Mouse (Mus musculus): Measurements from ENCODE around the gene Zfp648. TPM values are rescaled to one million over a fixed set of nuclear protein-coding genes. Genes with fewer than 3 reads are reported as not detected.

Gene Zfp648
- polyA plus RNA-seq, 1 experiment from 2014 or later: 0.11 TPM

DNA sequence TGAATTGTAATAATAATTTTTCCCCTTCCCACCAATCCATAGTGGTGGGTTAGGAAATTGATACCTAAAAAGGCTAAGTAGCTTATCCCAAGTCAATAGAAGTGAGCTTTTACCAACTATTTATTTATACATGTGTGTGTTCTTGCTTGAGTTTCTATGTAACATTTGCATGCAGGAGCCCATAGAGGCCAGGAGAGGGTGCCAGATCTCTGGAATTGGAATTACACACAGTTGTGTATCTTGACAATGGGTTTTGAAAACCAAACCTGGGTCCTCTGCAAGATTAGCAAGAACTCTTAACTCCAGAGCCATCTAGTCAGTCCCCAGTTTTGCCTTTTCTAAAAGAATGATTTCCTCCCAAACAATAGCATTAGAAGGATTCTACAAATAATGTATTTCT, 37.9 kb downstream of the Zfp648 start:
- no peak overlapping the region for H3K9ac ChIP-seq (ENCODE audit: low read depth, low read length)
- no peak overlapping the region for H3K4me3 ChIP-seq (ENCODE audit: low read depth, low read length)
- ATAC-seq (ENCODE audit: low FRiP score) (no peak), DNase-seq (ENCODE audit: low spot score) (peak; percentile 11)
- H3K9me3 ChIP-seq (ENCODE audit: control insufficient read depth, low read length): no peaks in the 10 kb centered on the region
- H3K36me3 ChIP-seq (ENCODE audit: control insufficient read depth, insufficient read depth, low read length): no peaks in the 10 kb centered on the region
- no peaks in the 10 kb centered on the region for H3K27me3 ChIP-seq (ENCODE audit: control insufficient read depth, insufficient read depth, low read length)
- no peak overlapping the region for H3K27ac ChIP-seq (ENCODE audit: low read depth, low read length)
- no peaks in the 10 kb centered on the region for H3K4me1 ChIP-seq (replicated peaks; ENCODE audit: control insufficient read depth, insufficient read depth, low read length)
- H3K4me2 ChIP-seq (replicated peaks; ENCODE audit: low read depth, low read length): no peak overlapping the region

DNA sequence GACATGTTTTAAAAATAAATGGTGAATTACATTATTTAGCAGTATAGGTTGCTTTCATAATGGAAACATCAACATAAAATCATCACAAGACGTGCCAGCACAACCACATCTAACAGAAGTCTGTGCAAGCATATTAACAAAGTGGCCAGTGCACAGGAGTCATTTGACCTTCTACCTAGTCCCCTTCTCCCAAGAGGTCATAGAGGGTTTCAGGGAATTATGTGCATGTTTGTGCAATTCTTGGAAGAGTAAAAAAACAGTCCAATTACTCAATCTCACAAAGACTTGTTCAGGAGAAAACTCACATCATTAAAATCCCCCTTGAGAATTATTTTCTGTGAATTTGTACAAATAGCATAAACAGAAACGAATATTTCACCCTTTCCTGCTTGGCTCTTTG, 50.2 kb downstream of the Zfp648 start:
- Histone ChIP-seq H3K4me3 (ENCODE audit: low read depth, low read length) (no peak overlapping the region), H3K4me1 (replicated peaks; ENCODE audit: control insufficient read depth, insufficient read depth, low read length) (no peaks in the 10 kb centered on the region), H3K9ac (ENCODE audit: low read depth, low read length) (no peak overlapping the region), H3K4me2 (replicated peaks; ENCODE audit: low read depth, low read length) (no peak overlapping the region), H3K27ac (ENCODE audit: low read depth, low read length) (no peak overlapping the region), H3K27me3 (ENCODE audit: control insufficient read depth, insufficient read depth, low read length) (no peaks in the 10 kb centered on the region), H3K36me3 (ENCODE audit: control insufficient read depth, insufficient read depth, low read length) (no peaks in the 10 kb centered on the region), H3K9me3 (ENCODE audit: control insufficient read depth, low read length) (no peaks in the 10 kb centered on the region)
- WGBS: 71% methylated on average over 2 of the region's 2 CpGs
- ATAC-seq (ENCODE audit: low FRiP score) (no peak), DNase-seq (ENCODE audit: low spot score) (no peak)

DNA sequence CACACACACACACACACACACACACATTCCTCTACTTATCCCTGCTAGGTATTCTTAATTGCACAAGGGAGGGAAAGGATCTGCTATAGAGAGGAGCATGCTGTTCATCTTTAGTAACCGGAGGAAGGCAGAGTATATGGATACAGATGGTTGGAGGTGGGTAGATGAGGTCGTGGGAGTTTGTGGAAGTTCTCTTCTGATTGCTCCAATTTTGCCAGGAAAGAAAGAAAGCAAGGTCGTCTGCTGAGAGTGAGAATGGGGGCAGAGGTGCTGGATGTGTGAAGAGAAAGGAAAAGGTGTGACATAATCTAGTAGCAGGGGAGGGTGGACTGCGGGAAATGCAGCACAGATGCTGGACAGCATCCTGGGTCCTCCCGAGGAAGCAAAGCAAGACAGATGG, 51.8 kb downstream of the Zfp648 start:
- H3K36me3 ChIP-seq (ENCODE audit: control insufficient read depth, insufficient read depth, low read length): no peaks in the 10 kb centered on the region
- H3K9ac ChIP-seq (ENCODE audit: low read depth, low read length): no peak overlapping the region
- no peak for DNase-seq (ENCODE audit: low spot score)
- no peak for ATAC-seq (ENCODE audit: low FRiP score)
- no peak overlapping the region for H3K27ac ChIP-seq (ENCODE audit: low read depth, low read length)
- H3K27me3 ChIP-seq (ENCODE audit: control insufficient read depth, insufficient read depth, low read length): no peaks in the 10 kb centered on the region
- WGBS: 73% methylated on average over 5 of the region's 5 CpGs
- H3K4me1 ChIP-seq (replicated peaks; ENCODE audit: control insufficient read depth, insufficient read depth, low read length): no peaks in the 10 kb centered on the region
- H3K9me3 ChIP-seq (ENCODE audit: control insufficient read depth, low read length): no peaks in the 10 kb centered on the region
- H3K4me2 ChIP-seq (replicated peaks; ENCODE audit: low read depth, low read length): no peak overlapping the region
- no peak overlapping the region for H3K4me3 ChIP-seq (ENCODE audit: low read depth, low read length)
